In genomic region chr1:127702187-127702586, GRCm38 (mm10) we compare ENCODE assay signal across 16 mouse cellular contexts. TPM values are rescaled to one million over a fixed set of nuclear protein-coding genes. Genes with fewer than 3 reads are reported as not detected.
A peak's percentile ranks its signal among the peaks of the same experiment; 100 is the strongest.
DNase-seq lines count a peak whose midpoint lies in the region; ATAC-seq and TF ChIP-seq lines count a peak whose summit lies in the region.
"Had no signal": no experiment of that assay in that cellular context is flagged by ENCODE, and none has a peak within 500 bp of the region (broad histone marks: within the 10 kb centered on the region; RNA-seq: fewer than 3 reads in every experiment).

No protein-coding gene starts in this region.

- peak; percentile 49; the same call in 1 of the 2 replicates for ATAC-seq in G1E (ENCODE audit: extremely low read depth, insufficient number of reproducible peaks, low FRiP score, poor library complexity, severe bottlenecking)
- 0 out of 2 replicates have a peak, but pooled peaks have one; percentile 50 for ATAC-seq in common myeloid progenitor, adult 5-6 weeks (replicated peaks; ENCODE audit: low read depth, poor library complexity, severe bottlenecking)
- no peak for ATAC-seq in hindbrain, embryonic 11.5 days (ENCODE audit: low FRiP score)

- H3K9ac ChIP-seq in hindbrain, embryonic 11.5 days (ENCODE audit: low read depth, low read length) = no peak overlapping the region
- H3K9ac ChIP-seq: liver, embryonic 13.5 days had no signal

- H3K4me3 ChIP-seq in layer of hippocampus, adult 2 months = no peak overlapping the region
- no peak overlapping the region for H3K4me3 ChIP-seq in G1E (ENCODE audit: low read depth, low read length)
- H3K4me3 ChIP-seq in hindbrain, embryonic 11.5 days (ENCODE audit: low read depth, low read length) = no peak overlapping the region
- H3K4me3 ChIP-seq: erythroblast, embryonic 14.5 days; heart, embryonic 10.5 days; hindbrain, embryonic 10.5 days; liver, embryonic 13.5 days had no signal

- 86% methylated on average over 1 of the region's 1 CpGs for WGBS in hindbrain, embryonic 11.5 days

- no peak overlapping the region for H3K27ac ChIP-seq in layer of hippocampus, adult 2 months
- no peak overlapping the region for H3K27ac ChIP-seq in hindbrain, embryonic 11.5 days (ENCODE audit: low read depth, low read length)
- H3K27ac ChIP-seq: heart, embryonic 10.5 days; hindbrain, embryonic 10.5 days; liver, embryonic 13.5 days had no signal

- H3K9me3 ChIP-seq in G1E (replicated peaks) = no peaks in the 10 kb centered on the region
- no peaks in the 10 kb centered on the region for H3K9me3 ChIP-seq in hindbrain, embryonic 11.5 days (ENCODE audit: control insufficient read depth, low read length)
- H3K9me3 ChIP-seq: heart, embryonic 10.5 days; hindbrain, embryonic 10.5 days; liver, embryonic 13.5 days had no signal

- DNase-seq in layer of hippocampus, adult 2 months (ENCODE audit: low spot score in 2 of 2) = no peak
- no peak for DNase-seq in layer of hippocampus, adult 9-11 months
- DNase-seq in A20 (ENCODE audit: low read depth, low spot score) = peak; percentile 48
- no peak for DNase-seq in G1E (ENCODE audit: low spot score)
- no peak for DNase-seq in spleen, postnatal 14 days (ENCODE audit: low spot score in 2 of 2)
- no peak for DNase-seq in hindbrain, embryonic 11.5 days (ENCODE audit: low spot score)
- DNase-seq: adrenal gland, postnatal 14 days; cerebellum, postnatal 14 days; kidney, postnatal 14 days; layer of hippocampus, postnatal 36 days; liver, embryonic 13.5 days had no signal

- H3K4me1 ChIP-seq in G1E (ENCODE audit: insufficient read depth, low read depth, low read length) = 0 out of 2 replicates have a peak, but pooled peaks cover under 1% of the 10 kb centered on the region
- no peaks in the 10 kb centered on the region for H3K4me1 ChIP-seq in hindbrain, embryonic 11.5 days (replicated peaks; ENCODE audit: control insufficient read depth, insufficient read depth, low read length)
- H3K4me1 ChIP-seq: heart, embryonic 10.5 days; hindbrain, embryonic 10.5 days; liver, embryonic 13.5 days had no signal

- no peaks in the 10 kb centered on the region for H3K27me3 ChIP-seq in G1E (ENCODE audit: insufficient read depth, low read length)
- H3K27me3 ChIP-seq in hindbrain, embryonic 11.5 days (ENCODE audit: control insufficient read depth, insufficient read depth, low read length) = no peaks in the 10 kb centered on the region
- H3K27me3 ChIP-seq: liver, embryonic 13.5 days had no signal

- no peaks in the 10 kb centered on the region for H3K36me3 ChIP-seq in G1E (replicated peaks)
- no peaks in the 10 kb centered on the region for H3K36me3 ChIP-seq in hindbrain, embryonic 11.5 days (ENCODE audit: control insufficient read depth, insufficient read depth, low read length)
- H3K36me3 ChIP-seq: heart, embryonic 10.5 days; hindbrain, embryonic 10.5 days; liver, embryonic 13.5 days had no signal

- TF ChIP-seq CTCF in layer of hippocampus, adult 2 months (conservative IDR thresholded peaks at IDR 0.05) = peak; percentile 65
- TF ChIP-seq CTCF in G1E (IDR thresholded peaks at IDR 0.05; ENCODE audit: low read depth, low read length) = no peak

- H3K4me2 ChIP-seq in hindbrain, embryonic 11.5 days (replicated peaks; ENCODE audit: low read depth, low read length) = no peak overlapping the region
- H3K4me2 ChIP-seq: liver, embryonic 13.5 days had no signal

RNA-seq across cellular contexts. Expression of gene Tmem163, which starts 22.8 kb away (rescaled TPM):
- total RNA-seq in layer of hippocampus, adult 2 months (2021) = 1 to 10 TPM; 5.4 to 6.6 TPM
- total RNA-seq in G1E (2014; fragmentation: Nextera tagmentation) (not detected in 2 replicates), G1E (2017) (0.05 and 0.12 TPM in 2 replicates)
- not detected in 2 replicates for polyA plus RNA-seq in G1E (2012)
- total RNA-seq in common myeloid progenitor, adult 5-6 weeks (2017) = 0.59 TPM in 1 of 2 replicates, not detected in the other
- 34.1 and 36.2 TPM in 2 replicates for polyA plus RNA-seq in hindbrain, embryonic 11.5 days (2014; fragmentation: Nextera tagmentation; extraction: Ambion mirVana)
- polyA plus RNA-seq: erythroblast, embryonic 14.5 days had no signal

RNA-seq across cellular contexts. Expression of gene Acmsd, which starts 27.0 kb away (rescaled TPM):
- not detected for total RNA-seq in layer of hippocampus, adult 2 months (2021)
- total RNA-seq in G1E (2014; fragmentation: Nextera tagmentation) = 0.90 and 3.0 TPM in 2 replicates
- 0.71 and 1.2 TPM in 2 replicates for total RNA-seq in G1E (2017)
- 0.08 and 0.10 TPM in 2 replicates for polyA plus RNA-seq in G1E (2012)
- total RNA-seq in common myeloid progenitor, adult 5-6 weeks (2017) = 2.0 and 2.9 TPM in 2 replicates
- polyA plus RNA-seq in hindbrain, embryonic 11.5 days (2014; fragmentation: Nextera tagmentation; extraction: Ambion mirVana) = 0.17 and 0.37 TPM in 2 replicates
- total RNA-seq: layer of hippocampus, postnatal 36 days had no signal
- polyA plus RNA-seq: small intestine, adult 2 months had no signal
